Mouse (Mus musculus) spleen, embryonic (tissue): ENCODE results near the gene Luzp1.

Experiments
- CTCF ChIA-PET: fragments of 350-600 bp; sonication (Branson Sonifier 250); formaldehyde crosslinking; loops from one replicate; lab custom pipeline; 2022; lab: Charles Lee

The Luzp1 gene

DNA sequence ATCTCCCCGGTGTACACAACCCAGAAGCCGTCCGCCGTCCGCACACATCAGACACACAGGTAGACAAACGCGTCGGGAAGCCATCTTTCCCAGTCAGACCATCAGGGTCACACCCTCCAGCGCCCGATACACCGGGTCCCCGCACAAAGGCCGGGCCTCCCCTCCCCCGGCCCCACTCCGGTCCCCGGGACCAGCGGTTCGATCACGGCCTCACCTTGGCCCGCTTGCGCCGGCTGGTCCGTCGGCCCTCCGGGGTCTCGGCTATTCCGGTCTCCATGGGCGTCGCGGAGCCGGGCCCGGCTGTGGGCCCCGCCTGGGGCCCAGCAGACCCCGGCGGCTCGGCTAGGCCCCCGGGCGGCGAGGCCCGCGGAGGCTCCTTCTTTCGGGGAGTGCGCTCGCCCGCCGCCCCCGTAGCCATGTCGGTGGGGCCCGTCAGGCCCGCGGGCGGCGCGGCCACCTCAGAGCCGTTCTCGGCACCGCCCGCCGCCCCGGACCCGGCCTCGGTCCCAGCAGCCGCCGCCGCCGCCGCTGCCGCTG, 132.5 kb downstream of the Luzp1 start:
- CTCF ChIA-PET = no interaction called here

DNA sequence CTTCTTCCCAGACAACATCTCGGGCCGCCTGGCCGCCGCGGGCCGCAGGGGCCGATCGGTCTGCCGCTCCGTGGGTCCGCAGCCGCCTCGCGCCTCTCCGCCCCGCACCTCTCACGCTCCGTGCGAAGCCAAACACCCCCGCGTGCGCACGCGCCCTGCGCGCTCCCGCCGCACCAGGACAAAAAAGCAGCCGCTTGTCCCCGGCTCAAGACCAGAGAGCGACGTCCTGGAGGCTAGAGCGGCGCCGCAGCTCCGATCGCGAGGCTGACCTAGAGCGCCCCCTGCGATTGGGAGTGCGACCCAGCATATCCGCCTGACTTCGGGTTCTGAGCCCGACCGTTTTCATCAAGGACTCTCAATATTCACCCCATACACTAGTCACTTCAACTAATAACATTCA, 133.0 kb downstream of the Luzp1 start, which contains the start of gene Kdm1a:
Gene Kdm1a, minus strand, starts transcription at position 156 of the 400 bp plus-strand sequence.
- CTCF ChIA-PET = no interaction called here
